Mouse (Mus musculus): ENCODE data around the gene Tssk6. TPM values are rescaled to one million over a fixed set of nuclear protein-coding genes. Genes with fewer than 3 reads are reported as not detected.
"Not testable (repeated sequence)": the region's sequence is repeated elsewhere in the genome, so short reads cannot be mapped to it uniquely, and the experiment has no call there.

The Tssk6 gene
- total RNA-seq, 2 experiments from 2014 or later = 0.94 TPM; not detected in 1

GRCm38 (mm10) chr8:69912478-69913074 lies 10.6 kb downstream of the Tssk6 start:
- ATAC-seq (replicated peaks; ENCODE audit: low FRiP score, poor library complexity, severe bottlenecking) = no peak

GRCm38 (mm10) chr8:69914526-69914925 lies 12.5 kb downstream of the Tssk6 start:
- ATAC-seq (replicated peaks; ENCODE audit: low FRiP score, poor library complexity, severe bottlenecking) = no peak

GRCm38 (mm10) chr8:69915748-69916147 lies 13.8 kb downstream of the Tssk6 start:
- ATAC-seq (replicated peaks; ENCODE audit: low FRiP score, poor library complexity, severe bottlenecking) = no peak

- ATAC-seq (replicated peaks; ENCODE audit: low FRiP score, poor library complexity, severe bottlenecking) = no peak
Observed at GRCm38 (mm10) chr8:69918506-69918905, 16.5 kb downstream of the Tssk6 start.

GRCm38 (mm10) chr8:69919010-69919409 lies 17.0 kb downstream of the Tssk6 start:
- ATAC-seq (replicated peaks; ENCODE audit: low FRiP score, poor library complexity, severe bottlenecking) = peak; percentile 68

GRCm38 (mm10) chr8:69919876-69920662 lies 18.1 kb downstream of the Tssk6 start:
- peak; percentile 61 for ATAC-seq (replicated peaks; ENCODE audit: low FRiP score, poor library complexity, severe bottlenecking)

GRCm38 (mm10) chr8:69921141-69921540 lies 19.2 kb downstream of the Tssk6 start:
- no peak for ATAC-seq (replicated peaks; ENCODE audit: low FRiP score, poor library complexity, severe bottlenecking)

GRCm38 (mm10) chr8:69923986-69924385 lies 22.0 kb downstream of the Tssk6 start:
- ATAC-seq (replicated peaks; ENCODE audit: low FRiP score, poor library complexity, severe bottlenecking) = no peak

GRCm38 (mm10) chr8:69926901-69927300 lies 24.9 kb downstream of the Tssk6 start:
- ATAC-seq (replicated peaks; ENCODE audit: low FRiP score, poor library complexity, severe bottlenecking) = no peak

GRCm38 (mm10) chr8:69933811-69934210 lies 31.8 kb downstream of the Tssk6 start:
- no peak for ATAC-seq (replicated peaks; ENCODE audit: low FRiP score, poor library complexity, severe bottlenecking)

- ATAC-seq (replicated peaks; ENCODE audit: low FRiP score, poor library complexity, severe bottlenecking) = no peak
Observed at GRCm38 (mm10) chr8:69934582-69934981, 32.6 kb downstream of the Tssk6 start.

- no peak for ATAC-seq (replicated peaks; ENCODE audit: low FRiP score, poor library complexity, severe bottlenecking)
Observed at GRCm38 (mm10) chr8:69935431-69935830, 33.4 kb downstream of the Tssk6 start.

- no peak for ATAC-seq (replicated peaks; ENCODE audit: low FRiP score, poor library complexity, severe bottlenecking)
Observed at GRCm38 (mm10) chr8:69936050-69936794, 34.2 kb downstream of the Tssk6 start.

- ATAC-seq (replicated peaks; ENCODE audit: low FRiP score, poor library complexity, severe bottlenecking) = no peak
Observed at GRCm38 (mm10) chr8:69937466-69937865, 35.5 kb downstream of the Tssk6 start.

- ATAC-seq (replicated peaks; ENCODE audit: low FRiP score, poor library complexity, severe bottlenecking) = no peak
Observed at GRCm38 (mm10) chr8:69938245-69938982, 36.4 kb downstream of the Tssk6 start.

GRCm38 (mm10) chr8:69939633-69940032 lies 37.6 kb downstream of the Tssk6 start:
- ATAC-seq (replicated peaks; ENCODE audit: low FRiP score, poor library complexity, severe bottlenecking) = no peak

- no peak for ATAC-seq (replicated peaks; ENCODE audit: low FRiP score, poor library complexity, severe bottlenecking)
Observed at GRCm38 (mm10) chr8:69940386-69940785, 38.4 kb downstream of the Tssk6 start.

GRCm38 (mm10) chr8:69942495-69942894 lies 40.5 kb downstream of the Tssk6 start:
- not testable (repeated sequence) for ATAC-seq (replicated peaks; ENCODE audit: low FRiP score, poor library complexity, severe bottlenecking)

GRCm38 (mm10) chr8:69950300-69950699 lies 48.3 kb downstream of the Tssk6 start:
- no peak for ATAC-seq (replicated peaks; ENCODE audit: low FRiP score, poor library complexity, severe bottlenecking)
